Mouse (Mus musculus): ENCODE measurements at regions not wholly inside any gene's neighbourhood (a gene's known extent, or its start where the extent isn't known, plus 50 kb on each side); places are given as distances from the start of the nearest gene placed in this dataset.

DNA sequence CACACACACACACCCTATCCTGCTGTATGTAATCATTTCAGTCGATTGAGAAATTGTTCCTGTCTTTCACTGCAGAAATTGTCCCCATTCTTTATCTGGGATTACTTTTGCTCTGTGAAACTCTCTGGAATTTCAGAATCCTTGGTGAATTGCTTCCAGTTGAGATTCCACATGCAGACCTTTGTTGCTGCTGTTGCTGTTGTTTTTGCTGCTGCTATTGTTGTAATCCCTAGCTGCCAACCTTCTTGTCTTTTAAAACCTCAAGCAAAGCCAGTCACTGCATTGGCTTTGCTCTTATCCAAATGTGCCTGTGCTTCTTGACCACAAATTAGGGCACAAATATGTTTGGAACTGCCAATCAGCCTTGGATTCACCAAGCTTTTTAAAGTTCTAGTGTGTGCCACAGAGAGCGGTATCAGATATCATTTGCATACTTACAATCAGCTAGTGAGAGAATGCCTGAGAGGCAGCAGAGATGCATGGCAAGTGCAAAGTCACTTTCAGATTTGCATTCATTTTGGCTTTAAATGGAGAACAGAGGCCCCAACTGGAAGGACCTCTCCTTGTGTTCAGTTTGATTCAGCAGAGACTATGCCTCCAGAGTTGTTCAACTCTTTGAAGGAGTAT lies 1187.0 kb upstream of the Map3k7 start:
- no peak for DNase-seq (ENCODE audit: low spot score in 2 of 2)

DNA sequence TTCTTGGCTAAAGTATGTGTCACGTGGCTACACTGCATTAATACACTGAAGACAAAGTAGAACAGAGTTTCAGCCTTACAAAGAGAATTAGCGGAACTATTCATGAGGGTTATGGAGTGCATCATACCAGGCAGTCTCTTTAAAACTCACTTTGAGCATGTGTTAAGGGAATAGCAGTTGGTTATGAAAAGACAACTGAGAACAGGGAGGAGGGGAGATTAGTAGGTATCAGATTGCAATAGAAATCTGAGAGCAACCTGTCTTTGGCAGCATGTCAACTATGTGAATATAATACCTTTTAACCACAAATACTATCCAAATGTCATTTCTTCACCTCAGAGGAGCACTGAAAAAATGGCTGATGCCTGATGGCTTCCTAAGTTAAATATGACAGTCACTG lies 1182.2 kb upstream of the Map3k7 start:
- no peak for DNase-seq (ENCODE audit: low spot score in 2 of 2)

- DNase-seq (ENCODE audit: low spot score in 2 of 2), result no peak
These were observed 1173.8 kb upstream of the Map3k7 start for GRCm38 (mm10) chr4:30789976-30790657.

DNA sequence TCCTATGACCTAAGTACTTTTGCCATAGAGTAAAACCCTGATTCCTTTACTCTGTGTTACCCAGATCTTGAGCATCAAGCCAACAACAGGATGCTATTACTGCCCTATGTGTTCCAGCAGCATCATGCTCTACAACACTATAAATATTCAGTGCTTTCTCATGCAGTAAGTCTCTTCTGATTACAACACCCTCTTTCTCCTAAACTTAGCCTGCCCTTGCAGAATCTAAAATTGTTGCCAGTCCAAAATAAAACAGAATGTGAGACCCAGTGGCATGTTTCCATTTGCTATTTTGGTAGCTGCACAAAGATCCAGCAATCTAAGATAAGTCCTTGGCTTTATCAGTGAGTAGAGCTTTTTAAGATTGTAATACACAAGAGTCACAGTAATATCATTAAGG lies 1154.1 kb upstream of the Map3k7 start:
- DNase-seq (ENCODE audit: low spot score in 2 of 2), result no peak

- DNase-seq (ENCODE audit: low spot score in 2 of 2), result no peak
These were observed 1108.4 kb upstream of the Map3k7 start for GRCm38 (mm10) chr4:30855361-30856056.

- peak; percentile 15 to 36 for DNase-seq (ENCODE audit: low spot score in 2 of 2)
These were observed 1058.9 kb upstream of the Map3k7 start for GRCm38 (mm10) chr4:30904966-30905365.

- no peak for DNase-seq (ENCODE audit: low spot score in 2 of 2)
These were observed 1041.0 kb upstream of the Map3k7 start for GRCm38 (mm10) chr4:30922944-30923343.

DNA sequence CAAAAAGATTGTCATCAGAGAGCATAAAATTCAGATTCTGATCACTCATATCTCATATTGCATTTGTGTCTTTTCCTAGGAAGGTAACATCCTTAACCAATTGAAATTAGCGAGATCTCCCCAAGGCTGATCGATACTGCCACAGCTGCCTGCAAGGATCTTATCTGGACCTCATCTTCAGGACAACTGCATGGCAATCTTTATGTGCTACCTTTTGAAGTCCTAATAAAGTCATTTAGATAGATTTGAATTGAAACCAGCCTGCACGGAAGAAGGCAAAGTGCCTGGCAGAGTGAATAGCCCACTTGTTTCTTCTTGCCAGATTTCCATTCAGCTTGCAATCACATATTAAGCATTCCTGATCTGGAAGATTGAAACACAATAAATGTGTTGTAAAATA lies 1031.5 kb upstream of the Map3k7 start:
- DNase-seq (ENCODE audit: low spot score in 2 of 2), result no peak

GRCm38 (mm10) chr4:30933030-30933987 lies 1030.6 kb upstream of the Map3k7 start:
- DNase-seq (ENCODE audit: low spot score in 2 of 2), result no peak

- DNase-seq (ENCODE audit: low spot score in 2 of 2), result no peak
These were observed 980.3 kb upstream of the Map3k7 start for GRCm38 (mm10) chr4:30983611-30984010.

DNA sequence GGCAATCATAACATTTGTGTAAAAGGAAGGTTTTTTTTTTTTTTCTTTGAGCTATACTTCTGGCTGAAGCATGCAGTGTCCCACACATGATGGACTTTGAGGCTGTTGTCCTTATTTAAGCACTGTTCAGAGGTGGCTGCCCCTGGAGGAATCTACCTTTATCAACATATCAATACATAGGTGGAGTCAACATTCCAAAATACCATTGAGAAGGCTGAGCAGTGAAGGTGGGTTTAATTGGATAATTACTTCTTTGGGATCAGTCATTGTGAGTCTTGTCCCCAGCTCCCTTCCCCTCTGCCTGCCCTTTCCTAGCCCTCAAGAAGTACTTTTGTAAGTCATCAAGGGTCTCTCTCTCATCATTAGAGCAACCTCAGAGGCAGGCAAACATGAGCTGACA lies 951.9 kb upstream of the Map3k7 start:
- no peak for DNase-seq (ENCODE audit: low spot score in 2 of 2)

DNA sequence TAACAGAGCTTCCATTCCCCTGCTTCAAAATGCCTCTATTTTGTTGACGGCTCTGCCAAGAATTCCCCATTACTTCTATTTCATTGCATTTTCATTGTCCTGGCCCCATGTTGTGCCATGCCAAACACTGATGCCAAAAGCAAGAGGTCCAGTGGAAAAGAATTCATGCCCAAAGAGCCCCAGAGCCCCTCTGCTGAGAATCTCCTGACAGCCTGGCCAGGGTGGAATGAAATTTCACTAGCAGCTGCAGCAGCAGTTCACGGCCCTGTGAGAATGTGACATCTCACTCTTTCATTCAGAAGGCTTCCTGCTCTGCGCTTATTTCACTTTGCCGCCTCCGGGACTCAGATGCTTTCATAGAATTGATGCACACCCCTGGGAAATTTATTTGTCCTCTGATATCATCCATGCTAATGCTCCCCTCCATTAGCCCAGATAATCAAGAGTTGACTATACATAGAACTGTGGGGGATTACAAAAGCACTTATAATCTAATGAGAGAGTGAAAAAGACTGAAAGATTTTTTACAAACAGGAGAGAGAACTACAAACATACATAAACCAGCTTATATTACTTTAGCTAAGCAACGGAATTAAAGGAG lies 911.7 kb upstream of the Map3k7 start:
- no peak for DNase-seq (ENCODE audit: low spot score in 2 of 2)

DNA sequence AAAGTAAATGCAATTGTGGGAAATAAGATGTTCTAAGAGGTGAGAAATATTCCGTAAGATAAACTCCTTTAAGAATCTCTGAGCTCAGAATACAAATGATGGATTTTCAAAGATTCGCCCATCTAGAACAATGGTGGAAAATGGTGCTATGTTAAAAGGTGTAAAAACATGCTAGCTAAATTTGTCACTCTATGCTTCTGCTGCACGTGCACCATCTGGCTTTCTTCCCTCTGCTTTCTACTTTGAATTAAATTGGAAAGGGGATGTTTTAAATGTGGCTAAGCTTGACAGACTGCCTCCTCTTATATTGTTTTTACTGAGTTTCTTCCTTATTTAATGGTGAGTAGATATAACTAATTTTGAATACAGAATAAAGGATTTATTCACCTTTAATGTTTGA lies 887.7 kb upstream of the Map3k7 start:
- no peak for DNase-seq (ENCODE audit: low spot score in 2 of 2)

- DNase-seq (ENCODE audit: low spot score in 2 of 2), result peak in 1 of 2 experiments; percentile 2
These were observed 842.3 kb upstream of the Map3k7 start for GRCm38 (mm10) chr4:31121586-31121985.

DNA sequence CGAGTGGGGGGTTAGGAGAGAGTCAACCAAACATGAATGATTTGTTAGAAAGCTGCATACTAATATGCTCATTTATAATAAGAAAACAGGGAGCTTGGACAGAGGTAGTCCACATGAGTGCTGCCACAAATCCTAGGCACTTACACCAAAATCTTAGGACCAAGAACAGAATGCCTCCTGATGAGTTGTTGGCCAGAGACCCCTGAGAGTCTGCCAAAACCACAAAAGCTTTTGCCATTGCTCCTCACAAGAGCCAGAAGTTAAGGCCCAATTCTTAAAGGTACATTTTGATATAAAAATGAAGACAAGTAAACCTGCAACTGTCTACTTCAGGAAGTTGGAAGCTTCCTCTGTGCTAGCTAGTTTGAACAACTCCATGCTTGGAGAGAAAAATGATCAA lies 820.7 kb upstream of the Map3k7 start:
- no peak for DNase-seq (ENCODE audit: low spot score in 2 of 2)

DNA sequence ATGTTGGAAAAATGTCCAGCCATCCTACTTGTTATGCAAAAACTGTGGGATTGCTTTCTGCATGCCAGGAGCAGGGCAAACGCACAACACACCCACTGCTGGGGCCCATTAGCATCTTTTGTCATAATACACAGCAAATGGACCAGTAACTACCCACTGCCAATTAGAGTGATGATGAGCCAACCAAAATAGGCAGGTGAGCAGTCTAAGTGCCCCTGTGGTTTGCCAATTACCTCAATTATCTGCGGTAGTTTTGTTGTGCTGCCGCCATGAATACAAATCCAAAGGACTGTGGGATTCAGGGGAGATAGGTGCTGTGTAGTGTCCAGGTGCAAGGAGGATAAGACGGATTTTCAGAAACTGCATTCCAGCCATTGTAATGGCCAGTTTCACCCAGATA lies 796.5 kb upstream of the Map3k7 start:
- DNase-seq (ENCODE audit: low spot score in 2 of 2), result no peak

- no peak for DNase-seq (ENCODE audit: low spot score in 2 of 2)
These were observed 795.5 kb upstream of the Map3k7 start for GRCm38 (mm10) chr4:31168357-31168756.

- DNase-seq (ENCODE audit: low spot score in 2 of 2), result no peak
These were observed 792.7 kb upstream of the Map3k7 start for GRCm38 (mm10) chr4:31171190-31171589.

- DNase-seq (ENCODE audit: low spot score in 2 of 2), result no peak
These were observed 766.0 kb upstream of the Map3k7 start for GRCm38 (mm10) chr4:31197852-31198251.

DNA sequence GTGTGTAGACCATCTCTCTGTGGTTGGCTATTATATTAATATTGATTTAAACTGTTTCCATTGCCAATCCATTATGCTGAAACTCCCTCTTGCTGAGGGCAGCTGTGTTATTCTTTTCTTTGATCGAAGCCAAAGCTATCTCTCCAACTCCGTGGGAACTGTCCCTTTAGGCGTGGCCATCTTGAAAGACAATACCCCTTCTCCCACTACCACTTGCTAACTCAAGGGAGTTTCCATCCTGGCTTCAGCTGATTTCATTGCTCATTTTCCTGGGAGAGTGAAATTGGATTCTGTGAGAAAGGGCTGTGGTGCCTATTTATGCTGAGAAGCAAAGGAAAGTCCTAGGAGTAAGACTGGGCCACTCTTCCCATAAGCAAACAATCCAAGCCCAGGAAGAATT lies 760.6 kb upstream of the Map3k7 start:
- DNase-seq (ENCODE audit: low spot score in 2 of 2), result no peak

DNA sequence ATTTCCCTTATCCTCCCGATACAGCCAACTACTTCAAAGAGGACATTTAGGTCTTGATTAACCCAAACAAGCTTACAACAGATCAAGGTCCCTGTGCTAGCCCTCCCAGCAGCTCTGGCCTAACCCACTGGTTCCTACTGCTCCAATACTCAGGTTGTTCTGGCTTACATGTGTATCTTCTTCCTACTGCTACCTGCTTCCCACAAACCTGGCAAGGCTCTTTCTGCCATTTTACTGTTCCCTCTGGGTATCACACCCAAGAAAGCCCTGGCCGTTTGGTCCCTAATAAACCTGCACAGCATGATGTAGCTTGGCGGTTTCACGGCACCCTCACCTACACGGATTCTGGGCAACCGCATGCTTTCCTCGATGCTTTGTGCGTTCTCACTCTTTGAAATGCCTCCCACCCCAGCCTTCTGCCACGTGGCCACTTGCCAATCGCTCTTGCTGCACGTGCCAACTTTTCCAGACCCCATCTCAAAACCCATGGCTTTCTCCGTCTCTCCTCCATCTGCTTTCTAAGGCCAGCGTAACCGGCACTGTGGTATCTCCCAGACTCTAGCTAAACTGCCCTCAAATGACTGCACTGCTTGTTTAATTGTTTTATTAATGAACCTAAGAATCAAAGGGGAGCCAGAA lies 758.4 kb upstream of the Map3k7 start:
- peak; percentile 4 to 7 for DNase-seq (ENCODE audit: low spot score in 2 of 2)

Measured in layer of hippocampus, adult 8-10 months (tissue).